Mouse (Mus musculus) MEL (cell line): ENCODE data around the gene Mllt11. TPM values are rescaled to one million over a fixed set of nuclear protein-coding genes. Genes with fewer than 3 reads are reported as not detected.

Source experiments
- DNase-seq: peaks from one replicate; pipeline ENCODE4 v3.0.0; 2011; ENCODE audit warnings: low read depth, low spot score
- H3K27ac ChIP-seq: 2 replicates; pipeline ENCODE4 v1.5.1; 2012; ENCODE audit warnings: low read depth, mild to moderate bottlenecking, control low read depth, low read length, moderate library complexity; ENCODE audit not compliant: control insufficient read depth
- H3K27me3 ChIP-seq, 2 experiments: fragments of 150-350 bp in 1 of 2; sonication (generic) in 1 of 2; 2 replicates each; pipeline ENCODE4 v1.6.1; 2012; ENCODE audit warnings: low read length in 2 of 2, mild to moderate bottlenecking in 2 of 2, improper control_type of control experiment in 1 of 2, moderate library complexity in 1 of 2; ENCODE audit not compliant: insufficient read depth in 2 of 2, control insufficient read depth in 1 of 2
- H3K36me3 ChIP-seq, 2 experiments: 2 replicates each; pipeline ENCODE4 v1.6.1; 2012 to 2014; ENCODE audit warnings: low read length in 2 of 2, improper control_type of control experiment in 1 of 2, inconsistent platforms in 1 of 2, mild to moderate bottlenecking in 1 of 2; ENCODE audit not compliant: insufficient read depth in 2 of 2, control insufficient read depth in 1 of 2
- H3K4me1 ChIP-seq, 2 experiments: fragments of 150-350 bp in 1 of 2; sonication (generic) in 1 of 2; 2 replicates each; pipeline ENCODE4 v1.6.1; 2012; ENCODE audit warnings: low read length in 2 of 2, improper control_type of control experiment in 1 of 2, mild to moderate bottlenecking in 1 of 2; ENCODE audit not compliant: insufficient read depth in 2 of 2, control insufficient read depth in 1 of 2
- H3K4me3 ChIP-seq, 2 experiments: fragments of 150-350 bp in 1 of 2; sonication (generic) in 1 of 2; 2 replicates each; pipeline ENCODE4 v1.5.1; 2012; ENCODE audit warnings: low read depth in 2 of 2, low read length in 2 of 2, mild to moderate bottlenecking in 2 of 2, moderate library complexity in 2 of 2, control low read depth in 1 of 2, improper control_type of control experiment in 1 of 2; ENCODE audit not compliant: control insufficient read depth in 1 of 2, insufficient read depth in 1 of 2
- H3K79me2 ChIP-seq: 2 replicates; pipeline ENCODE4 v1.6.1; 2012; ENCODE audit warnings: mild to moderate bottlenecking, low read length, moderate library complexity; ENCODE audit not compliant: control insufficient read depth, poor library complexity, insufficient read depth
- H3K9ac ChIP-seq: 2 replicates; pipeline ENCODE4 v1.6.1; 2012; ENCODE audit warnings: low read depth, mild to moderate bottlenecking, control low read depth, low read length, moderate library complexity; ENCODE audit not compliant: control insufficient read depth, poor library complexity, severe bottlenecking
- H3K9me3 ChIP-seq: fragments of 150-350 bp; sonication (generic); replicated peaks from 2 replicates; pipeline ENCODE4 v1.6.1; 2012; ENCODE audit warnings: mild to moderate bottlenecking, low read length, improper control_type of control experiment, moderate library complexity; ENCODE audit not compliant: insufficient read depth
- CHD2 ChIP-seq: IDR thresholded peaks from 2 replicates; pipeline ENCODE4 v1.6.1; 2011; ENCODE audit warnings: low read length, improper control_type of control experiment
- EP300 ChIP-seq, 2 experiments: IDR thresholded peaks; 2 replicates each; pipeline ENCODE4 v1.6.1; 2011; ENCODE audit warnings: improper control_type of control experiment in 2 of 2, low read length in 2 of 2, low read depth in 1 of 2, mild to moderate bottlenecking in 1 of 2
- GATA1 ChIP-seq: IDR thresholded peaks from 2 replicates; pipeline ENCODE4 v1.6.1; 2011; ENCODE audit warnings: low read depth, low read length, improper control_type of control experiment
- JUND ChIP-seq: IDR thresholded peaks from 2 replicates; pipeline ENCODE4 v1.6.1; 2011; ENCODE audit warnings: low read depth, mild to moderate bottlenecking, improper control_type of control experiment, low read length
- KAT2A ChIP-seq: conservative IDR thresholded peaks from 2 replicates; pipeline ENCODE4 v1.6.1; 2012; ENCODE audit warnings: low read depth, low read length, improper control_type of control experiment, inconsistent platforms
- MAZ ChIP-seq: IDR thresholded peaks from 2 replicates; pipeline ENCODE4 v1.6.1; 2012; ENCODE audit warnings: low read depth, mild to moderate bottlenecking, inconsistent platforms, low read length, improper control_type of control experiment
- MEF2A ChIP-seq: IDR thresholded peaks from 2 replicates; pipeline ENCODE4 v1.6.1; 2014; ENCODE audit warnings: low read depth, mild to moderate bottlenecking, inconsistent platforms, low read length, improper control_type of control experiment; ENCODE audit not compliant: poor library complexity, insufficient replicate concordance, severe bottlenecking; ENCODE audit errors: extremely low read depth
- MXI1 ChIP-seq: IDR thresholded peaks from 2 replicates; pipeline ENCODE4 v1.6.1; 2011; ENCODE audit warnings: mild to moderate bottlenecking, low read depth, low read length, improper control_type of control experiment
- MYB ChIP-seq: IDR thresholded peaks from 2 replicates; pipeline ENCODE4 v1.6.1; 2011; ENCODE audit warnings: mild to moderate bottlenecking, low read depth, low read length, improper control_type of control experiment
- NELFE ChIP-seq: IDR thresholded peaks from 2 replicates; pipeline ENCODE4 v1.6.1; 2011; ENCODE audit warnings: low read depth, low read length, improper control_type of control experiment
- RAD21 ChIP-seq: IDR thresholded peaks from 2 replicates; pipeline ENCODE4 v1.6.1; 2011; ENCODE audit warnings: mild to moderate bottlenecking, low read depth, low read length, improper control_type of control experiment
- SMC3 ChIP-seq: IDR thresholded peaks from 2 replicates; pipeline ENCODE4 v1.6.1; 2011; ENCODE audit warnings: low read depth, low read length, improper control_type of control experiment
- TAL1 ChIP-seq: IDR thresholded peaks from 2 replicates; pipeline ENCODE4 v1.6.1; 2012; ENCODE audit warnings: mild to moderate bottlenecking, inconsistent platforms, low read length, moderate library complexity, mixed read lengths
- TBP ChIP-seq: IDR thresholded peaks from 2 replicates; pipeline ENCODE4 v1.8.0; 2011; ENCODE audit warnings: low read depth, low read length, improper control_type of control experiment
- UBTF ChIP-seq: IDR thresholded peaks from 2 replicates; pipeline ENCODE4 v1.6.1; 2012; ENCODE audit warnings: low read depth, mild to moderate bottlenecking, inconsistent platforms, low read length, improper control_type of control experiment, moderate library complexity, borderline replicate concordance; ENCODE audit not compliant: insufficient read depth
- USF1 ChIP-seq: IDR thresholded peaks from 2 replicates; pipeline ENCODE4 v1.6.1; 2014; ENCODE audit warnings: low read depth, mild to moderate bottlenecking, inconsistent platforms, low read length, improper control_type of control experiment, moderate library complexity
- ZMIZ1 ChIP-seq: IDR thresholded peaks from 2 replicates; pipeline ENCODE4 v1.6.1; 2012; ENCODE audit warnings: low read depth, mild to moderate bottlenecking, inconsistent platforms, low read length, improper control_type of control experiment, moderate library complexity
- ZNF384 ChIP-seq: IDR thresholded peaks from 2 replicates; pipeline ENCODE4 v1.6.1; 2012; ENCODE audit warnings: low read depth, mild to moderate bottlenecking, inconsistent platforms, low read length, improper control_type of control experiment
- polyA plus RNA-seq, 2 experiments: library from polyadenylated mRNA; stranded (reverse) in 1 of 2; unstranded in 1 of 2; fragments of >175 nt in 1 of 2; fragments of >200 nt in 1 of 2; gene quantifications; 2 replicates each; pipeline versions ENCODE4 v1.2.1 to v1.2.4; 2012; ENCODE audit warnings: low replicate concordance in 2 of 2, low read depth in 1 of 2; ENCODE audit not compliant: insufficient read length in 2 of 2, insufficient read depth in 1 of 2, missing spikeins in 1 of 2
- total RNA-seq: library from RNA; depleted of rRNA; stranded (reverse); fragments of 300-350 nt; gene quantifications from 2 replicates; pipeline ENCODE4 v1.2.3, GENCODE M21; 2012

Gene Mllt11
- total and polyA plus RNA-seq, 3 experiments = 7.3 to 24.6 TPM; not detected in 1

DNA sequence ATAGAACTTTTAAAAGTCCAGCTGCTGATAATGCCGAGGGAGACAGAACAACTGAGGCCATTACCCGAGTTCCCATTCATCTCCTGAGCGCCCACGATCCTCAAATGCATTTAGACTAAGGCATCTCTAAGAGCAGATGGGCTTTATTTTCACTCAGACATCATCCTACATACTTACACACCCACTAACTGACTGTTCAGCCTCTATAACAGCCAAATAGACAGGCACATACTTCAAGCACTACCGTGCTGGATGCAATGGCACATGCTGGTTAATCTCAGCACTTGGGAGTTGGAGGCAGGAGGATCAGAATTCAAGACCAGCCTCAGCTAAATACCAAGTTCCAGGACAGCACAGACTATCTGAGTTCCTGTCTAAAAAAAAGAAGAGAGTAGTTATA lies 37.8 kb upstream of the Mllt11 start:
- Histone ChIP-seq H3K9ac (no peak overlapping the region), H3K4me3 (no peak overlapping the region), H3K27me3 (no peaks in the 10 kb centered on the region), H3K4me1 (peaks cover 0 to 5% of the 10 kb centered on the region in 2 experiments; a peak in 1 of 4 replicates), H3K79me2 (no peaks in the 10 kb centered on the region)
- DNase-seq = no peak
- no peak for TF ChIP-seq TBP
- TF ChIP-seq EP300 (IDR thresholded peaks at IDR 0.05; ENCODE audit: low read depth in 1 of 2, low read length in 2 of 2) = no peak
- TF ChIP-seq GATA1 = no peak
- TF ChIP-seq, all 39 proteins: peak for 0
- H3K9me3 ChIP-seq = no peaks in the 10 kb centered on the region
- peaks cover 0 to 10% of the 10 kb centered on the region in 2 experiments; a peak in 2 of 4 replicates for H3K36me3 ChIP-seq
- no peak overlapping the region for H3K27ac ChIP-seq

DNA sequence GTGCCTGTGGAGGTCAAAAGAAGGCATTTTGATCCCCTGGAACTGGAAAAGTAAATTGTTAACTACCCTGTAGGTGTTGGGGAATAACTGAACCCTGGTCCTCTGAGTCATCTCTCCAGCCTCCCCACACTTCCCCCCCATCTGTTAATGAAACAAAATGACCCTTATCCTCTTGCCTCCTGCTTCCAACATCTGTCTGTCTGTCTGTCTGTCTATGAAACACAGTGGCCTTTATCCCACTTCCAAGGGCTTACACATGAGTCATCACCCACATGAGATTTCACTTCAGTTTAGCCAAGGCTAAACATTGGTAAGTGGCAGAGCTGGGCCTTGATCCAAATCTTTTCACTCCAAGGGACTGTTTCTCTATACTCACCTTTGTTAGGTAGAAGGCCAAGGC lies 35.9 kb upstream of the Mllt11 start:
- Histone ChIP-seq H3K4me3 (no peak overlapping the region), H3K36me3 (peaks cover 3 to 14% of the 10 kb centered on the region in 2 experiments; a peak in 3 of 4 replicates), H3K27me3 (no peaks in the 10 kb centered on the region), H3K79me2 (no peaks in the 10 kb centered on the region), H3K9me3 (no peaks in the 10 kb centered on the region), H3K4me1 (no peaks in the 10 kb centered on the region), H3K27ac (no peak overlapping the region), H3K9ac (no peak overlapping the region)
- DNase-seq = no peak
- TF ChIP-seq JUND (no peak), CHD2 (no peak), RAD21 (no peak), KAT2A (no peak), MAZ (no peak), SMC3 (no peak), ZNF384 (no peak), UBTF (no peak), USF1 (no peak), NELFE (no peak), TAL1 (no peak), ZMIZ1 (no peak), MYB (no peak), MEF2A (no peak), MXI1 (no peak)
